Comparison of ENCODE assay signal across 8 mouse cellular contexts in the genomic region with DNA sequence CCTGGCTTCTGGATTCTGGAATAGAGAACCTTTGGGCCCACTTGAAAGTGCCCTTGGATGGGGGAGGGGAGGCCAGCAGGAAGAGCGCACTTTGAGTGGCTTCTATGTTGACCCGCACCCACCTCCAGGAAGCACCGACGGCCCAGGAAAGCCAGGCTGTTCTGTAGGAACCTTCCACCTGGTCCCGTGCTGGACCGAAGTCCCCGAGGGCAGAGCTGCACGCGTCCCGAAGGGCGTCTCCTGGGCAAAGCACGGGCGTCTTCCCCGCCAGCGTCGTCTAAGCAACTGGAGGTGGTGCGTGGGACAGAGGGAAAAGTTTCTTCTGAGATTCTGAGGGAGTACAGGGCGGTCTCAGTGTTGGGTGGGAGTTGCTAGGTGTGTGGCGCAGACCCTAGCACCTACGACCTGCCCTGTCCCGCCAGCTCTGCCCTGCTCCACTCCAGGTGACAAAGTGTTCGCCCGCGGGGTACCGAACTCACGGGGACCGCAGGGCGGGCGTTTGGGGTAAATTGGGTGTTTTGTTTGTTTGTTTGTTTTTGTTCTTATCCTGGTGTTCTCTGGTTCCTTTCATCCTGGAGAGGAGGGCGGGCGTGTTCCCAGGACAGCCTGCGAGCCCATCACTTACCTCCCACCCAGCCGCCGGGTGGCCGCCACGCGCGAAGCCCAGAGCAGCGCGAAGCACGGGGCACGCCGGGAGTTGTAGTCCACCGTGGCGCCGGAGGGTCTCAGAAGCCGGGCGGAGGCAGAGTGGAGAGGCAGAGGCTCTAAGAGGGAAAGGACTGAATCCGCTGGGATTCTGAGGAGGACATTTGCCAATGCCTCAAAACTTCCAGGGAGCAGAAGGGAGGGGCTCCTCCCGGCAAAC. TPM values are rescaled to one million over a fixed set of nuclear protein-coding genes. Genes with fewer than 3 reads are reported as not detected.
DNase-seq lines count a peak whose midpoint lies in the region; ATAC-seq and TF ChIP-seq lines count a peak whose summit lies in the region.

A gene (minus strand): TSS at position 782 of the 865 bp plus-strand sequence.

- no peak for TF ChIP-seq CTCF in E14TG2a.4 (conservative IDR thresholded peaks at IDR 0.05; ENCODE audit: low read length)
- TF ChIP-seq CTCF in lung, postnatal 0 days (IDR thresholded peaks at IDR 0.05), result no peak

- no peak for TF ChIP-seq EP300 in lung, postnatal 0 days (IDR thresholded peaks at IDR 0.05)

- H3K4me3 ChIP-seq in E14TG2a.4 (replicated peaks; ENCODE audit: low read length), result peak within 1 kb of the TSS; percentile 78
- H3K4me3 ChIP-seq in forebrain, embryonic 15.5 days, result peak within 1 kb of the TSS; percentile 53
- H3K4me3 ChIP-seq in lung, postnatal 0 days (ENCODE audit: low read depth, low read length), result peak within 1 kb of the TSS; percentile 48

- H3K27ac ChIP-seq in forebrain, embryonic 15.5 days (replicated peaks), result no peak within 1 kb of the TSS
- H3K27ac ChIP-seq in lung, postnatal 0 days (ENCODE audit: low read length), result no peak within 1 kb of the TSS

- peak; percentile 16 to 36 for DNase-seq in adrenal gland, postnatal 4 days (ENCODE audit: low spot score in 2 of 2)
- peak; percentile 43 for DNase-seq in heart, postnatal 25 days (ENCODE audit: low spot score)
- DNase-seq in kidney, postnatal 4 days, result peak; percentile 89 to 90
- peak; percentile 49 for DNase-seq in lung, postnatal 0 days (ENCODE audit: low spot score)
- peak; percentile 46 for DNase-seq in ovary, postnatal 14 days (ENCODE audit: low spot score)
- peak; percentile 84 for DNase-seq in thymus, postnatal 4 days

- intact Hi-C loops in heart, postnatal 25 days (cut with DNase I), result loop anchor here (5.0 kb wide), 1 partner anchor 47 kb away; no protein-coding TSS in a partner anchor

- H3K9ac ChIP-seq in forebrain, embryonic 15.5 days (replicated peaks), result peak within 1 kb of the TSS; percentile 44
- no peak within 1 kb of the TSS; the same call in 1 of the 2 replicates for H3K9ac ChIP-seq in lung, postnatal 0 days (replicated peaks; ENCODE audit: low read depth)

- no peaks in the 10 kb centered on the region for H3K36me3 ChIP-seq in E14TG2a.4 (ENCODE audit: insufficient read depth, low read length)
- H3K36me3 ChIP-seq in forebrain, embryonic 15.5 days, result no peaks in the 10 kb centered on the region
- no peaks in the 10 kb centered on the region for H3K36me3 ChIP-seq in lung, postnatal 0 days (ENCODE audit: insufficient read depth, low read length)

- H3K9me3 ChIP-seq in E14TG2a.4 (ENCODE audit: low read length), result no peaks in the 10 kb centered on the region
- H3K9me3 ChIP-seq in forebrain, embryonic 15.5 days, result no peaks in the 10 kb centered on the region
- H3K9me3 ChIP-seq in lung, postnatal 0 days (ENCODE audit: low read length), result no peaks in the 10 kb centered on the region

- H3K4me2 ChIP-seq in forebrain, embryonic 15.5 days (replicated peaks), result peak within 1 kb of the TSS; percentile 89
- peak within 1 kb of the TSS; percentile 77 for H3K4me2 ChIP-seq in lung, postnatal 0 days (replicated peaks; ENCODE audit: low read depth, low read length)

- WGBS in forebrain, embryonic 15.5 days, result 4% methylated on average over 50 of the region's 50 CpGs
- 3% methylated on average over 50 of the region's 50 CpGs for WGBS in lung, postnatal 0 days

- H3K4me1 ChIP-seq in E14TG2a.4 (replicated peaks; ENCODE audit: low read depth, low read length), result peaks cover 11% of the 10 kb centered on the region
- peaks cover 26% of the 10 kb centered on the region for H3K4me1 ChIP-seq in forebrain, embryonic 15.5 days
- no peaks in the 10 kb centered on the region; the same call in 1 of the 2 replicates for H3K4me1 ChIP-seq in lung, postnatal 0 days (ENCODE audit: insufficient read depth, low read depth, low read length)

- H3K27me3 ChIP-seq in E14TG2a.4 (ENCODE audit: insufficient read depth, low read length), result peaks cover 54% of the 10 kb centered on the region
- no peaks in the 10 kb centered on the region for H3K27me3 ChIP-seq in forebrain, embryonic 15.5 days
- no peaks in the 10 kb centered on the region for H3K27me3 ChIP-seq in lung, postnatal 0 days (replicated peaks; ENCODE audit: insufficient read depth, low read length)

- peak; percentile 94 for ATAC-seq in forebrain, embryonic 15.5 days (replicated peaks)
- ATAC-seq in lung, postnatal 0 days, result peak; percentile 90

RNA-seq across cellular contexts. Expression of the gene that starts here (rescaled TPM):
- total RNA-seq in adrenal gland, postnatal 4 days (2021), result 1 to 10 TPM; 1.5 TPM
- polyA plus RNA-seq in forebrain, embryonic 15.5 days (2015; fragmentation: Nextera tagmentation; extraction: Ambion mirVana), result 0.34 and 0.48 TPM in 2 replicates
- 1 to 10 TPM; 2.5 to 2.9 TPM for total RNA-seq in heart, postnatal 25 days (2021)
- 0.58 and 0.82 TPM in 2 replicates for polyA plus RNA-seq in lung, postnatal 0 days (2015; fragmentation: Nextera tagmentation; extraction: Ambion mirVana)

Comparison
In these comparisons a context has a peak if more than half of its experiments do, and no peak if none do; other contexts are left out.
1. Peak in ATAC-seq, H3K4me3 ChIP-seq, H3K9ac ChIP-seq and H3K4me2 ChIP-seq in forebrain, embryonic 15.5 days; RNA of the gene not detected or under 1 TPM.
2. Peak in DNase-seq, ATAC-seq, H3K4me3 ChIP-seq and H3K4me2 ChIP-seq in lung, postnatal 0 days; RNA of the gene not detected or under 1 TPM.
3. DNase-seq: peak in every context shown above with its lines; median percentile 90 in kidney, postnatal 4 days; 84 in thymus, postnatal 4 days; 49 in lung, postnatal 0 days; 46 in ovary, postnatal 14 days; 43 in heart, postnatal 25 days; 26 in adrenal gland, postnatal 4 days.